Mouse (Mus musculus): ENCODE results near the gene Ppp4c. TPM values are rescaled to one million over a fixed set of nuclear protein-coding genes. Genes with fewer than 3 reads are reported as not detected.

Ppp4c gene
- polyA plus RNA-seq, 1 experiment from 2014 or later, result 94.3 TPM

GRCm38 (mm10) chr7:126803181-126803580 lies 10.9 kb upstream of the Ppp4c start:
- TF ChIP-seq CTCF (IDR thresholded peaks at IDR 0.05), result no peak
- POLR2A ChIA-PET, result no interaction called here
- CTCF ChIA-PET, result no interaction called here
- no peak for DNase-seq (ENCODE audit: low read depth, low spot score)
- no peak for ATAC-seq
- in situ Hi-C loops (cut with MboI; ENCODE audit: low pct_unique_long_range_greater_than_20kb), result no loop called here
- no peaks in the 10 kb centered on the region for H3K27me3 ChIP-seq

GRCm38 (mm10) chr7:126802134-126802889 lies 10.0 kb upstream of the Ppp4c start:
- ATAC-seq (no peak), DNase-seq (ENCODE audit: low read depth, low spot score) (no peak)
- TF ChIP-seq CTCF (IDR thresholded peaks at IDR 0.05), result no peak
- ChIA-PET POLR2A (interaction anchor here (0.9 kb wide), 1 partner anchor 9 kb away, joined by 3 read pairs; no protein-coding TSS in a partner anchor), CTCF (no interaction called here)
- in situ Hi-C loops (cut with MboI; ENCODE audit: low pct_unique_long_range_greater_than_20kb), result no loop called here
- no peaks in the 10 kb centered on the region for H3K27me3 ChIP-seq

- H3K27me3 ChIP-seq, result no peaks in the 10 kb centered on the region
- no peak for TF ChIP-seq CTCF (IDR thresholded peaks at IDR 0.05)
- ATAC-seq, result no peak
- CTCF ChIA-PET, result no interaction called here
- in situ Hi-C loops (cut with MboI; ENCODE audit: low pct_unique_long_range_greater_than_20kb), result no loop called here
- no peak for DNase-seq (ENCODE audit: low read depth, low spot score)
- POLR2A ChIA-PET, result interaction anchor here (1.3 kb wide), 1 partner anchor 11 kb away, joined by 3 read pairs; no protein-coding TSS in a partner anchor
These were observed 8.7 kb upstream of the Ppp4c start for GRCm38 (mm10) chr7:126801057-126801422.

- CTCF ChIA-PET, result no interaction called here
- no peak for DNase-seq (ENCODE audit: low read depth, low spot score)
- no peaks in the 10 kb centered on the region for H3K27me3 ChIP-seq
- in situ Hi-C loops (cut with MboI; ENCODE audit: low pct_unique_long_range_greater_than_20kb), result no loop called here
- POLR2A ChIA-PET, result interaction anchor here (1.0 to 1.3 kb wide), 3 partner anchors 12 to 25 kb away, joined by 3 to 5 read pairs (median 4); no protein-coding TSS in a partner anchor
- no peak for TF ChIP-seq CTCF (IDR thresholded peaks at IDR 0.05)
- ATAC-seq, result no peak
These were observed 8.2 kb upstream of the Ppp4c start for GRCm38 (mm10) chr7:126800269-126801056.

- in situ Hi-C loops (cut with MboI; ENCODE audit: low pct_unique_long_range_greater_than_20kb), result no loop called here
- POLR2A ChIA-PET, result interaction anchor here (1.0 to 1.3 kb wide), 6 partner anchors 13 to 24 kb away, joined by 3 to 7 read pairs (median 5); partner anchors contain the start of gene Tbx6
These were observed 7.4 kb upstream of the Ppp4c start for GRCm38 (mm10) chr7:126799468-126800268.

GRCm38 (mm10) chr7:126799050-126799467 lies 6.8 kb upstream of the Ppp4c start:
- peak; percentile 91 for DNase-seq (ENCODE audit: low read depth, low spot score)
- peak; percentile 84 for ATAC-seq
- no peak for TF ChIP-seq CTCF (IDR thresholded peaks at IDR 0.05)
- H3K27me3 ChIP-seq, result no peaks in the 10 kb centered on the region
- ChIA-PET POLR2A (interaction anchor here (0.8 to 1.2 kb wide), 5 partner anchors 16 to 56 kb away, joined by 3 to 7 read pairs (median 5); partner anchors contain the start of gene Tbx6), CTCF (no interaction called here)
- in situ Hi-C loops (cut with MboI; ENCODE audit: low pct_unique_long_range_greater_than_20kb), result no loop called here

More at GRCm38 (mm10) chr7:126799468-126800268, 7.4 kb upstream of the Ppp4c start:
- DNase-seq (ENCODE audit: low read depth, low spot score), result no peak
- ATAC-seq, result peak; percentile 70
- no peak for TF ChIP-seq CTCF (IDR thresholded peaks at IDR 0.05)
- no peaks in the 10 kb centered on the region for H3K27me3 ChIP-seq
- CTCF ChIA-PET, result no interaction called here

- DNase-seq (ENCODE audit: low read depth, low spot score) (no peak), ATAC-seq (peak; percentile 1)
- no peaks in the 10 kb centered on the region for H3K27me3 ChIP-seq
- CTCF ChIA-PET, result no interaction called here
- in situ Hi-C loops (cut with MboI; ENCODE audit: low pct_unique_long_range_greater_than_20kb), result no loop called here
- POLR2A ChIA-PET, result interaction anchor here (0.8 to 1.1 kb wide), 2 partner anchors 15 to 57 kb away, joined by 3 to 6 read pairs; no protein-coding TSS in a partner anchor
- no peak for TF ChIP-seq CTCF (IDR thresholded peaks at IDR 0.05)
These were observed 6.1 kb upstream of the Ppp4c start for GRCm38 (mm10) chr7:126798127-126799049.

GRCm38 (mm10) chr7:126797411-126798126 lies 5.3 kb upstream of the Ppp4c start, which contains the start of gene Fam57b:
TSS of gene Fam57b (plus strand) at chr7:126797668.
- ATAC-seq (no peak), DNase-seq (ENCODE audit: low read depth, low spot score) (no peak)
- CTCF ChIA-PET, result no interaction called here
- POLR2A ChIA-PET, result interaction anchor here (0.5 to 1.0 kb wide), 3 partner anchors 13 to 64 kb away, joined by 3 read pairs; partner anchors contain the start of gene Hirip3
- no peak for TF ChIP-seq CTCF (IDR thresholded peaks at IDR 0.05)
- in situ Hi-C loops (cut with MboI; ENCODE audit: low pct_unique_long_range_greater_than_20kb), result no loop called here
- H3K27me3 ChIP-seq, result no peaks in the 10 kb centered on the region
